Mouse (Mus musculus) limb, embryonic 11.5 days (tissue): ENCODE data around the gene Usp2. TPM values are rescaled to one million over a fixed set of nuclear protein-coding genes. Genes with fewer than 3 reads are reported as not detected.
A peak's percentile ranks its signal among the peaks of the same experiment; 100 is the strongest.

Source experiments
- ATAC-seq: fragments of 200-750 bp; cut with Nextera tagmentation; 2 replicates; pipeline ENCODE4 v1.8.0; 2017; ENCODE audit warnings: low read depth; ENCODE audit not compliant: insufficient number of reproducible peaks, low FRiP score, low TSS enrichment
- DNase-seq: peaks from one replicate; pipeline ENCODE4 v3.0.0-alpha.2; 2015; ENCODE audit warnings: low spot score
- H3K27ac ChIP-seq: fragments of 300-500 bp; sonication (generic); replicated peaks from 2 replicates; pipeline ENCODE4 v1.5.1; 2014; ENCODE audit warnings: low read depth, mild to moderate bottlenecking, low read length
- H3K27me3 ChIP-seq: fragments of 300-500 bp; sonication (generic); 2 replicates; pipeline ENCODE4 v1.6.1; 2014; ENCODE audit warnings: mild to moderate bottlenecking, low read length, mixed read lengths; ENCODE audit not compliant: control insufficient read depth, insufficient read depth
- H3K36me3 ChIP-seq: fragments of 300-500 bp; sonication (generic); 2 replicates; pipeline ENCODE4 v1.6.1; 2014; ENCODE audit warnings: mild to moderate bottlenecking, low read length, moderate library complexity, mixed read lengths; ENCODE audit not compliant: control insufficient read depth, insufficient read depth
- H3K4me1 ChIP-seq: fragments of 300-500 bp; sonication (generic); 2 replicates; pipeline ENCODE4 v1.6.1; 2014; ENCODE audit warnings: low read length, mixed read lengths; ENCODE audit not compliant: control insufficient read depth, insufficient read depth
- H3K4me2 ChIP-seq: fragments of 300-500 bp; sonication (generic); 2 replicates; pipeline ENCODE4 v1.6.1; 2014; ENCODE audit warnings: low read depth, mild to moderate bottlenecking, moderate library complexity; ENCODE audit not compliant: severe bottlenecking
- H3K4me3 ChIP-seq: fragments of 300-500 bp; sonication (generic); 2 replicates; pipeline ENCODE4 v1.5.1; 2014; ENCODE audit warnings: low read depth, low read length
- H3K9ac ChIP-seq: fragments of 300-500 bp; sonication (generic); 2 replicates; pipeline ENCODE4 v1.6.1; 2014; ENCODE audit warnings: mild to moderate bottlenecking, low read length
- H3K9me3 ChIP-seq: fragments of 300-500 bp; sonication (generic); 2 replicates; pipeline ENCODE4 v1.6.1; 2016; ENCODE audit warnings: low read length; ENCODE audit not compliant: control insufficient read depth
- WGBS: fragments of 180-500 bp; shearing (Covaris S2); extraction: QIAGEN DNeasy Blood & Tissue Kit; methylation state at CpG from one replicate; pipeline ENCODE4 v1.1.7; 2014; 5-methylcytosine and 5-hydroxymethylcytosine counted together
- polyA plus RNA-seq: library from polyadenylated mRNA; unstranded; fragments of >200 nt; fragmentation: Nextera tagmentation; extraction: Ambion mirVana; gene quantifications from 2 replicates; pipeline ENCODE4 v1.2.1, GENCODE M21; 2014

Usp2 gene
- polyA plus RNA-seq, 1 experiment from 2014 or later, result 8.7 TPM

DNA sequence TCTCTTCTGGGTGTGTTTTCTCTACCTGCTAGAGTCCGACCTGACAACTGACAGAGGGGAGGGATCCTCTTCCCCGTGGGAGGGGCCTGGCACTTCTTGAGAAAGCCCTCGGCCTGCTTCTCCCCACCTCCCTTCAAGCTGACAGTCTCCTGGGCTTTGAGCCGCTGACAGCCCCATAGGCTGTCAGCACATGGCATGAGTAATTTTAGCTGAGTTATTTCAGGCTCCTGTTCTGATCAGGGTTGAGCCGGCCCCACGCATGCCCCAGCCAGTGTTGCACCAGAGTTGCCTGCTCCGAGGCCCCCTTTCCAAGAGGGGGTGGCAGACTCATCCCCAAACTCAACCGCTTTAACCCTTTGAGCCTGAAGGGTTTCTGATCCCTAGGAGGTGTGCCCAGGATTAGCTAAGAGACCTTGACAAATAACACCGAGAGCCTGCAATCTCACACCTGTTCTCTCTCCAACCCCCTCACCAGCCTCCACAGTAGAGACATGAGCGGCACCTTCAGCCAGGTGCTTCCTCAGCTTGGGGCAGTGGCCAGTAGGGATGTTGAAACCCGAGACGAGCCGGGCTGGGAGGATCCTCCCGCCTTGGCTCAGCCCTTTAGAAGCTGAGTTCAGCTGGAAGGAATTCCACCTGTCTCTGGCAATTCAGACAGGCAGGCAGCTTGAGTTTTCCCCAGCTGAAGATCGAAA, 21.1 kb downstream of the Usp2 start:
- no peak overlapping the region for H3K4me3 ChIP-seq
- peaks cover 6% of the 10 kb centered on the region for H3K4me1 ChIP-seq
- WGBS, result 5% methylated on average over 15 of the region's 15 CpGs
- no peak for ATAC-seq
- DNase-seq, result peak; percentile 49
- no peaks in the 10 kb centered on the region for H3K9me3 ChIP-seq
- H3K27me3 ChIP-seq, result peaks cover 19% of the 10 kb centered on the region
- H3K4me2 ChIP-seq, result no peak overlapping the region
- H3K27ac ChIP-seq, result no peak overlapping the region
- H3K36me3 ChIP-seq, result no peaks in the 10 kb centered on the region; the same call in 1 of the 2 replicates
- H3K9ac ChIP-seq, result no peak overlapping the region

DNA sequence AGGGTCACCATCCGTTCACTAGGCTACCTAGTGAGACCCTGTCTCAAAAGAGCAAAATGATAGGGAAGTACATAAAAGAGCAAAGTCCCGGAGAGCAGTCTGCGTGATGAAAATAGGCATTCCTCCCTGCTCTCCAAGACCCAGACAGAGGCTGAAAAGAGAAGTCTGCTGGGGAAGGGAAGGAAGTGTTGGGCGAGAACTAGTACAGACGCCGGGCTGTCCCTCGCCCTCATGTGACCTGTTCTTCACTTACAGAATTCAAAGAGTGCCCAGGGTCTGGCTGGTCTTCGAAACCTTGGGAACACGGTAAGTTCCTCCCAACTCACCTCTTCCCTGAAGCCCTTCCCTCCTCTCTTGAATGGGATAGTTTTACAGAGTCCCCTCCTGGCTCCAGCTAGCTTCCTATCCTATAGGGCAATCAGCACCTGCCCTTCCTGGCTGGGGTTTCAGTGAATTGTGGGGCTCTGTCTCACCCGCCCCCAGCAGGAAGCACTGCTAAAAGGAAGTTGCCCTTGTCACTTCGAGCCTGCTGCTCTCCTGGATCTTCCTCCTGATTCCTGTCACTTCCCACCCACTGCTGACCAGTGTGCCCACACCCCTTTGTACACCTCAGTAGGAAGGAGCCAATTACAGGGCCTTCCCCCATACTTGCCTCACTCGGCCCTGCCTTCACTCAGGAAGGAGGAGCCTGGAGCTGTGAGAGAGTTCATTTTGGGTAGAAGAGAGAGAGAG, 22.2 kb downstream of the Usp2 start:
- H3K9ac ChIP-seq, result no peak overlapping the region
- H3K4me1 ChIP-seq, result peaks cover 6% of the 10 kb centered on the region
- no peak for ATAC-seq
- 52% methylated on average over 12 of the region's 12 CpGs for WGBS
- no peak overlapping the region for H3K27ac ChIP-seq
- H3K4me2 ChIP-seq, result no peak overlapping the region
- DNase-seq, result no peak
- peaks cover 2% of the 10 kb centered on the region; the same call in 1 of the 2 replicates for H3K36me3 ChIP-seq
- H3K4me3 ChIP-seq, result no peak overlapping the region
- peaks cover 14% of the 10 kb centered on the region for H3K27me3 ChIP-seq
- H3K9me3 ChIP-seq, result no peaks in the 10 kb centered on the region

DNA sequence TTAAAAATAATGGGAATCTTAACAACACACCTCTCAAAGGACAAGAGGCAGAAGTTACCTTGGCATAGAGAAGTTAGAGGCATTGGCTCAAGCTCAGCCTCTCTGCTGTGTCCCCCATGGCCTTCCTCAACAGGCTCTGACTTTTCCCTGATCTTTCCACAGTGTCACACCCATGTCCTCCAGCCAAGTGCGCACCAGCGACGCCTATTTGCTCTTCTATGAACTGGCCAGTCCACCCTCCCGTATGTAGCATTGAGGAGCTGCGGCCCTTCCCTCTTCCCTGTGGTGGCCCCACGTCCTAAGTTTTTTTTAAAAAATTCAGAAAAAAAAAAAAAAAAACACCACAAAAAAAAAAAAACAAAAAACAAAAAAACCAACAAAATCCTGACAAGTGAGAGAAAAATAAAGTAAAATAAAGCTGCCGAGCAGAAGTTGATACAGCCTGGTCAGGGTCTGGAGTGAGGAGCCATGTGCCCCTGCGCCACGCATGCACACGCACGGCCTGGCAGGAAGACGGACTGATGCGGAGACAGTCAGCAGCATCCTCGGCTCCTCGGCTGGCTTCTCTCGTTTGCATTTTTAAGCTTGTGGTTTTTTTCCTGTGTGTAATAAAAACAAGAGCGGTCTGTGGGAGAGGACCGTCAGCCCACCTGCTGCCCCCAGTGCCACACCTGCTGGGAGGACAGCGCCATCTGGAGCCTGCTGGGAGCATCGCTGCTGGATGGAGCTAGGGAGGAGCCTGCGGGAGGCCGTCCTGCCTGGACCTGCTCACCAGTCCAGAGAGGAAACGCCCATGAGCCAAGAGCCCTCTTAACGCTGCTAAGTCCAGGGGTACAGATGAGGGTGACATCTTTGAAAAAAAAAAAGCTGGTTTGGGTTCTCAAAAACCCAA, 27.0 kb downstream of the Usp2 start:
- H3K27ac ChIP-seq, result no peak overlapping the region
- 38% methylated on average over 24 of the region's 24 CpGs for WGBS
- peak; percentile 86 for DNase-seq
- peaks cover 2% of the 10 kb centered on the region; the same call in 1 of the 2 replicates for H3K36me3 ChIP-seq
- H3K9ac ChIP-seq, result no peak overlapping the region
- H3K9me3 ChIP-seq, result no peaks in the 10 kb centered on the region
- H3K4me1 ChIP-seq, result no peaks in the 10 kb centered on the region
- no peak overlapping the region for H3K4me3 ChIP-seq
- peaks cover 2% of the 10 kb centered on the region; the same call in 1 of the 2 replicates for H3K27me3 ChIP-seq
- no peak overlapping the region for H3K4me2 ChIP-seq
- ATAC-seq, result no peak

- Histone ChIP-seq H3K4me2 (no peak overlapping the region), H3K4me1 (no peaks in the 10 kb centered on the region), H3K9me3 (no peaks in the 10 kb centered on the region), H3K27ac (no peak overlapping the region), H3K9ac (no peak overlapping the region), H3K27me3 (no peaks in the 10 kb centered on the region), H3K36me3 (peaks cover 2% of the 10 kb centered on the region; the same call in 1 of the 2 replicates), H3K4me3 (no peak overlapping the region)
- ATAC-seq (no peak), DNase-seq (no peak)
- WGBS, result 78% methylated on average over 3 of the region's 3 CpGs
Observed at GRCm38 (mm10) chr9:44094737-44095136, 27.9 kb downstream of the Usp2 start.

DNA sequence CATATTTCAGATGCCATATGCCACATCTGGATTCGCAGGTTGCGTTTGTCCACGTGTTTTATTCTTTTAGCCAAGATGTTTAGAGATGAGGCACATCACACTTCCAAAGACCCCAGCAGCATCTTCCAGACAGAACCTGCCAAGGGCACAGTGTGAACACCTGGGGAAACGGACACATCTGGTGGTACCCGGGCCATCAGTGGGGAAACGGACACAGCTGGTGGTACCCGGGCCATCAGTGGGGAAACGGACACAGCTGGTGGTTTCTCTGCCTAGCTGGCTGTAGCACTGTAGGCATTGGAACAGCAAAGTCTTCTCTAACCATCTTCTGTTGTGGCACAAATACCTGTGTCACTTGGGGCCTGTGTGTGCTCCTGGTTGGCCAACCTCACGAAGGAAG, 29.0 kb downstream of the Usp2 start:
- Histone ChIP-seq H3K9ac (no peak overlapping the region), H3K4me1 (no peaks in the 10 kb centered on the region), H3K27ac (no peak overlapping the region), H3K36me3 (peaks cover 4% of the 10 kb centered on the region; the same call in 1 of the 2 replicates), H3K4me2 (no peak overlapping the region), H3K4me3 (no peak overlapping the region), H3K27me3 (no peaks in the 10 kb centered on the region), H3K9me3 (no peaks in the 10 kb centered on the region)
- ATAC-seq, result no peak
- DNase-seq, result no peak
- WGBS, result 88% methylated on average over 9 of the region's 9 CpGs

GRCm38 (mm10) chr9:44096536-44096935, 29.7 kb downstream of the Usp2 start:
- ATAC-seq, result no peak
- Histone ChIP-seq H3K4me1 (peaks cover 2% of the 10 kb centered on the region; the same call in 1 of the 2 replicates), H3K4me3 (no peak overlapping the region), H3K27ac (no peak overlapping the region), H3K36me3 (peaks cover 4% of the 10 kb centered on the region; the same call in 1 of the 2 replicates), H3K4me2 (no peak overlapping the region), H3K27me3 (no peaks in the 10 kb centered on the region), H3K9me3 (no peaks in the 10 kb centered on the region), H3K9ac (no peak overlapping the region)
- WGBS, result 33% methylated on average over 9 of the region's 9 CpGs
- DNase-seq, result no peak

- 58% methylated on average over 9 of the region's 9 CpGs for WGBS
- Histone ChIP-seq H3K36me3 (peaks cover 4% of the 10 kb centered on the region; the same call in 1 of the 2 replicates), H3K27ac (no peak within 1 kb of the TSS), H3K4me3 (no peak within 1 kb of the TSS), H3K4me2 (no peak within 1 kb of the TSS), H3K27me3 (no peaks in the 10 kb centered on the region), H3K9ac (no peak within 1 kb of the TSS; the same call in 1 of the 2 replicates), H3K4me1 (peaks cover 7% of the 10 kb centered on the region), H3K9me3 (no peaks in the 10 kb centered on the region)
- ATAC-seq, result no peak
- no peak for DNase-seq
Observed at GRCm38 (mm10) chr9:44101490-44101889, 34.7 kb downstream of the Usp2 start, which contains the start of gene Mfrp. Gene Mfrp, plus strand, starts transcription at chr9:44101729.

DNA sequence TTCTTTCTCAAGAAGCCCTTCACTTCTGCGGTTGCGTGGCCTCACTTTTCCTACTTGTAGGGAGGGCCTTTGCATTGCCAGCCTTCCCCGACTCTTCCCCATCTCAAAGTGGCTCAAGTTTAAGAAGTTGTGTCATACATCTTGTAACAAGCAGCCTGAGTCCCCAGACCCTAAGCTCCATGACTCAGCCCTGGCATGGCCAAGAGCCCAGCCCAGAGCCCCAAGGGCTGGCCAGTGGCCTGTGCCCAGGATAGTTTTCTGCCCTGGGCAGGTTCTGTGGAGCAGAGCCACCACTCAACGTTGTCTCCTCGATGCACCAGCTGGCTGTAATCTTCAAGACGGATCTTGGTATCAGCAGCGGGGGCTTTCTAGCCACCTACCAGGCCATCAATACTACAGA, 38.1 kb downstream of the Usp2 start:
- Histone ChIP-seq H3K27ac (no peak overlapping the region), H3K27me3 (no peaks in the 10 kb centered on the region), H3K9ac (no peak overlapping the region), H3K36me3 (peaks cover 11% of the 10 kb centered on the region; the same call in 1 of the 2 replicates), H3K9me3 (no peaks in the 10 kb centered on the region), H3K4me2 (no peak overlapping the region), H3K4me1 (peaks cover 32% of the 10 kb centered on the region), H3K4me3 (no peak overlapping the region)
- DNase-seq, result no peak
- 96% methylated on average over 7 of the region's 7 CpGs for WGBS
- no peak for ATAC-seq
